Mouse (Mus musculus) cerebellum, adult 2 months (tissue): Measurements from ENCODE around the gene Cyp2ab1. TPM values are rescaled to one million over a fixed set of nuclear protein-coding genes. Genes with fewer than 3 reads are reported as not detected.
"Not testable (repeated sequence)": the region's sequence is repeated elsewhere in the genome, so short reads cannot be mapped to it uniquely, and the experiment has no call there.

ENCODE experiments used
- DNase-seq, 2 experiments: peaks; one replicate each; pipeline ENCODE4 v3.0.0; 2021
- H3K27ac ChIP-seq: fragments of 200-500 bp; 2 replicates; pipeline ENCODE4 v1.5.1; 2012; ENCODE audit warnings: low read length, control low read depth, inconsistent platforms; ENCODE audit not compliant: insufficient read depth
- H3K27me3 ChIP-seq: fragments of 200-500 bp; 2 replicates; pipeline ENCODE4 v1.6.1; 2012; ENCODE audit warnings: inconsistent platforms, mild to moderate bottlenecking, low read length, moderate library complexity; ENCODE audit not compliant: control insufficient read depth, insufficient read depth
- H3K4me1 ChIP-seq: fragments of 200-500 bp; 2 replicates; pipeline ENCODE4 v1.6.1; 2011; ENCODE audit warnings: low read length; ENCODE audit not compliant: control insufficient read depth, insufficient read depth
- H3K4me3 ChIP-seq: fragments of 200-500 bp; replicated peaks from 2 replicates; pipeline ENCODE3; 2011; ENCODE audit warnings: mild to moderate bottlenecking, low read depth, low read length, control low read depth; ENCODE audit not compliant: insufficient read depth
- CTCF ChIP-seq: fragments of 200-500 bp; IDR thresholded peaks from 2 replicates; pipeline ENCODE4 v1.5.1; 2011; ENCODE audit warnings: low read depth, mild to moderate bottlenecking, control low read depth, low read length, moderate library complexity, borderline replicate concordance; ENCODE audit not compliant: insufficient read depth
- POLR2A ChIP-seq: fragments of 200-500 bp; IDR thresholded peaks from 2 replicates; pipeline ENCODE4 v1.6.1; 2011; ENCODE audit warnings: low read length, control low read depth, borderline replicate concordance; ENCODE audit not compliant: insufficient read depth
- WGBS: fragments of 180-500 bp; shearing (Covaris S2); methylation state at CpG from one replicate; pipeline ENCODE4 v1.1.7; 2018; 5-methylcytosine and 5-hydroxymethylcytosine counted together
- polyA plus RNA-seq: library from polyadenylated mRNA; depleted of rRNA; stranded (reverse); fragments of >200 nt; gene quantifications from 2 replicates; pipeline ENCODE4 v1.2.3, GENCODE M21; 2012; rRNA removed

The Cyp2ab1 gene
- polyA plus RNA-seq, result not detected in 2 replicates

DNA sequence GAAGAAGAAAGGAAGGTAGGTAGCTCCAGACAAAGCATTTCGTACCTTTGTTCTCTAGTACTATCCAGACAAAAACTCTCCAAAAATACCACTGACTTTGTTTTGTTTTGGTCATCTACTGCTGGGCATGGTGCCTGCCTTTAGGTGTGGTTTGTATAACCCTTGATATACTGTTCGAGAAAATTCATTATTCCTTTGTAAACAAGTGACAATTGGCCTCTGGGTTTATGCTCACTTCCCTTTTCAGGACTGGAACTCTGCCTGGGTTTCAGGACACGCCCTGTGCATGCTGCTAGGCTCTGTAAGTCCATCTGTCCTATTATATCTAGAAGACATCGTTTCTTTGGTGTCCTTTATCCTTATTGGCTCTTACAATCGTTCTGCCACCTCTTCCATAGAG is at the start of gene Cyp2ab1:
Gene Cyp2ab1 (minus strand): TSS at position 119 of the 400 bp plus-strand sequence.
- Histone ChIP-seq H3K27ac (no peak within 1 kb of the TSS), H3K4me1 (no peaks in the 10 kb centered on the region), H3K27me3 (no peaks in the 10 kb centered on the region), H3K4me3 (no peak within 1 kb of the TSS)
- no peak for DNase-seq
- TF ChIP-seq POLR2A, result no peak
- TF ChIP-seq CTCF, result no peak
- WGBS, result 42% methylated on average over 5 of the region's 5 CpGs

DNA sequence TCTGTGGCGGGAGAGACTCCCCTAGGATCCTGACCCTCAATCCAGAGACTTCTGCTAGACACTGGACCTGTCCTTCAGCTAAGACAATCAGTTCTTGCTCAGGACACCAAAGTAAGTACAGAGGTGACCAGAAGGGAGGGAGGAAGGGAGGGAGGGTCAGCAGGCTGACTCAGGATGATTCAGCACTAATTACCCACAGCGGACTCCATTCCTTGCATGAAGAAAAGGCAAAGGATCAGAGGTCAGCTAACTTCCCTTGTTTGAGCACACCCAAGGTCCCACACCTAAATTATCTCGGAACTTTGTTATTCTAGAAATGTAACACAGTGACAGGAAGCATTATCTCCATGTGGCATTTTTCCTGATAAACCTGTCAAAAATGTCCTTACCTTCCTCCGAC is 46.5 kb upstream of the Cyp2ab1 start:
- 86% methylated on average over 4 of the region's 4 CpGs for WGBS
- H3K4me3 ChIP-seq, result no peak overlapping the region
- no peaks in the 10 kb centered on the region for H3K27me3 ChIP-seq
- no peaks in the 10 kb centered on the region for H3K4me1 ChIP-seq
- no peak for TF ChIP-seq POLR2A
- no peak for TF ChIP-seq CTCF
- no peak overlapping the region for H3K27ac ChIP-seq
- DNase-seq, result no peak

DNA sequence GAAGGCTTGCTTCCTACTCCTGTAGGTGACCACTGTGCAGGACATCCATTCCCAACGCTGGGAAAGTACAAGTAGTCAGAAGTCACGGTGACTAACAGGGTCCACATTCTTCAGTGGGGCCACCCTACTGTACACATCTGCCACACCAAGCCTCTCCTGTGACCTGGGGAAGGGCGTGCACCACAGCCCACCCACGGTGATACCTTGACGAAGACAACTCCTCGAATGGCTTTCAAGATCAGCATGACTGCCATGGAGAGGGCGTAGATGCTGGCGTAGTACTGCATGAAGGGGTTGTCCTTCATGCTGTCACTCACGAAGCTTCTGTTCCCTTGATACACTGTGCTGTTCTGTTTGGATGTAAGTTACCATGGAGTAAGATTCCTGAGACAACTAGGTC is 43.0 kb upstream of the Cyp2ab1 start:
- no peak for TF ChIP-seq POLR2A
- TF ChIP-seq CTCF, result no peak
- no peak for DNase-seq
- WGBS, result 94% methylated on average over 9 of the region's 9 CpGs
- no peaks in the 10 kb centered on the region for H3K4me1 ChIP-seq
- H3K4me3 ChIP-seq, result no peak overlapping the region
- no peaks in the 10 kb centered on the region for H3K27me3 ChIP-seq
- H3K27ac ChIP-seq, result no peak overlapping the region

DNA sequence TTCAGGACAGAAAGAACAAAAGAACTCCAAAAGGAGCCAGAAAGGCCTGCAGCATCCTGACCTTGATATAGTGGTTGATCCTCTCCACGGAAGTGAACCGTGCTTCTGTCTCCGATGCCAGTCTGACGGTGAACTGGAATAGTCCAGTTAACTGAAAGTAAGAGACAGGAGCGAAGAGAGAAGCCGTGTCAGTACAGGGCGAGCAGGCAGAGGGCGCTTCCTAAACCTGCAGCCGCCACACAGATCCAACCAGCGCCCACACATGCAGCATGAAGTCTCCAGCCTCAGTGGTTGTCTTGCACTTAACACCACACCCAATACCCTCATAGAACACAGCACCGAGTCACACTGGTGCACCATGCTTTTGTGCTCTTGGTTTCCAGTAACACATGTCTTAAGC is 36.9 kb upstream of the Cyp2ab1 start:
- Histone ChIP-seq H3K4me1 (no peaks in the 10 kb centered on the region), H3K27me3 (no peaks in the 10 kb centered on the region), H3K27ac (no peak overlapping the region), H3K4me3 (no peak overlapping the region)
- WGBS, result 91% methylated on average over 11 of the region's 11 CpGs
- TF ChIP-seq CTCF (no peak), POLR2A (no peak)
- no peak for DNase-seq

DNA sequence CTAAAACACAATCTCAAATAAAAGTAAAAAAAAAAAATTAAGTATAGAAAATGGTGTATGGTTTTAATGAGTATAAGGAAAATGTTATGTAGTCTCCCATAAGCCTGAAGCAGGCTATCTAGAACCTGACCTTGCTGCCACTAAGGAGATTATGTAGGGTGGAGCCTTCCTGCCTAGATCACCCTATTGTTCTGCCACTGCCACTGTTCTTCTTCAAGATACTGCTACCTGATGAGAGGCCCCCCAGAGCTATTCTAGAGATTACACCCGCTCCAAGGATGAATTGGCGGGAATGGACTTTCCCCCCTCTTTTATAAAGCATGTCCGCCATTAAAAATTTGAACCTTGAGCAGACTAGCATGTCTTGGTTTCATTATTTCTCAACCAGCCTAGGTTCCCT is 36.3 kb upstream of the Cyp2ab1 start:
- H3K27ac ChIP-seq, H3K27me3 ChIP-seq, DNase-seq, H3K4me3 ChIP-seq, H3K4me1 ChIP-seq: not testable (repeated sequence)
- WGBS, result 87% methylated on average over 3 of the region's 3 CpGs

DNA sequence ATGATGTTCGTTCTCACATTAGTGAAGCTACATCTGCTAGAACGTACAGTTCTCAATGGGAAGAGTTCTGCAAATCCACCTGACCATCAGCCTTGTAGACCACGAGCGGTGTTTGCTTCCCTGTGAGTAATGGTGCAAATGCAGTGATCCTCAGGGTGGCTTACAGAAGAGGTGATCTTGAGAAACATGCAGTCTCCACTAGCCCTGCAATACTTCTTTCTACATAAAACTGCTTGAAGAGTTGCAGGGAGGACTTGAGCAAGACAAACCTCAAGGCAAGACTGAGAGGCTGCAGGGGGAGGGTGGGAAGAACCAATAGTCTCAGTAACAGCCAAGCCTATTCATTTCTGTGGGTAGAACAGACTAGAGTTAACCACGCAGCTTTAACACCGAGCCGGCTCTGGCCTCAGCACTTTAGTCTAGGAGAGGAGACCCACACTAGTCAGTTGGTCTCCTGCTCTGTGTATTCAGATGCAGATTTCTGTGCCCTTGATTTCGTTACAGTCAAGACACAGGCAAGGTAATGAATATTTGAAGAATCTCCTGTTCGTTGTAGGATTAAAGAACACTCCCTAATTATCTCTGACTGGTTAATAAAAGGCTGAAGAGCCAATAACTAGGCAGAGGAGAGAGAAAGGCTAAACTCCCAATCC is 34.6 kb upstream of the Cyp2ab1 start:
- no peak for DNase-seq
- Histone ChIP-seq H3K27ac (no peak overlapping the region), H3K4me1 (no peaks in the 10 kb centered on the region), H3K4me3 (no peak overlapping the region), H3K27me3 (no peaks in the 10 kb centered on the region)
- TF ChIP-seq CTCF (no peak), POLR2A (no peak)
- 81% methylated on average over 9 of the region's 9 CpGs for WGBS

DNA sequence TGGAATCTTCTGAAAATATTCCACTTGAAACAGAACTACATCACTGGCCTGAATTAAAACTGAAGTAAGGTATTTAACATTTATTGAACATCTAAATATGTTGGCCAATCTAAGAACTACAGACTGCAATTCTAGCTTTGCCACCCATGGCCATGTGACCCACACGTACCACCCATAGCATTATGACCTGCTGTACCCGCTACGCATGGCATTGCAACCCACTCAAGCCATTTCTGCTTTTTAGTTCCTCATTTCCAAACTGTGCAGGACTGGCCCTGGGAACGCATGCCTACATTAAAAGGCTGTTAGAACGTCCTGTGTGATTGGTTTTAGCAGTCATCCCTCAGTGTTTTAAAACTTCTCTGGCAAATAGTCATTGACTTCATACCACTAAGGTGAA is 32.6 kb upstream of the Cyp2ab1 start:
- WGBS, result 96% methylated on average over 5 of the region's 5 CpGs
- DNase-seq, result no peak
- no peaks in the 10 kb centered on the region for H3K4me1 ChIP-seq
- TF ChIP-seq CTCF (no peak), POLR2A (no peak)
- H3K27ac ChIP-seq, result no peak overlapping the region
- H3K4me3 ChIP-seq, result no peak overlapping the region
- no peaks in the 10 kb centered on the region for H3K27me3 ChIP-seq

DNA sequence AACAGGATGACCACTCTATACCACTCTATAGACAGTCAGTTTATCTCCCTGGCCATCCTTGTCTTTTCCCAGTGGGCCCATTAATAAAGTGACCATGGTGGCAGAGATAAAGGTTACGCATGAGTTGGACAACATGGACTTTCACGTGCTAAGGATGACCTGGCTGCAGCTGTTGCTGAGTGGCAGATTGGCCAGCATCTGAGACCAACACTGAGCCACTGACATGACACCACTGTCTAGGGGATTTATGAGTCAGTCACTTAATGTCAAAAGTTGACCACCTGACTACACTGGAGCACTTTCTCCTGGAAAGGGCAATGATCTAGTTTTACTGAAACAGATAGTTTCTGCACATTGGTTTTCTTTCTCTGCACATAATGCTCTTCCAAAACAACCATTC is 29.6 kb upstream of the Cyp2ab1 start:
- no peak overlapping the region for H3K4me3 ChIP-seq
- TF ChIP-seq POLR2A (no peak), CTCF (no peak)
- H3K4me1 ChIP-seq, result no peaks in the 10 kb centered on the region
- DNase-seq, result no peak
- no peak overlapping the region for H3K27ac ChIP-seq
- 98% methylated on average over 2 of the region's 2 CpGs for WGBS
- H3K27me3 ChIP-seq, result no peaks in the 10 kb centered on the region

DNA sequence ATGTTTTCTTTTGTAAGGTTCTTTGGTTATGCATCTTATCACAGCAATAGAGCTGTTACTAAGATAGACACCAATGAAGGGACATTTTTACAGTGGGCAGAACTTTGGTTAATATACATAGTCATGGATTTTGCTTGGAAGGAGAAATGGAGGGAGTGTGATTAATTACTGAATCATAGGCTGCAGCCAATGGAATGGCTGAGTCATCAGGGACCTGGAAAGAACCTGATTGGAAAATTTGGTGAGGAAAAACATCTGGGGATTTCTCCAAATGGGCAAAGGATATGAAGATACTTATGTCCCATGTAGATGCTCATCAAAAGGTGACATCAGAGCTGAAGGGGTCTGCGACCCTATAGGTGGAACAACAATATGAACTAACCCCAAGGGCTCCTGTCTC is 28.8 kb upstream of the Cyp2ab1 start:
- H3K4me3 ChIP-seq, result no peak overlapping the region
- no peaks in the 10 kb centered on the region for H3K4me1 ChIP-seq
- TF ChIP-seq CTCF, result no peak
- no peak for TF ChIP-seq POLR2A
- no peak overlapping the region for H3K27ac ChIP-seq
- 100% methylated on average over 1 of the region's 1 CpGs for WGBS
- no peak for DNase-seq
- no peaks in the 10 kb centered on the region for H3K27me3 ChIP-seq
